Mouse (Mus musculus) lung, postnatal 0 days (tissue): ENCODE results near the gene Slc2a9. TPM values are rescaled to one million over a fixed set of nuclear protein-coding genes. Genes with fewer than 3 reads are reported as not detected.

Experiments used
- ATAC-seq: fragments of 200-750 bp; cut with Nextera tagmentation; 2 replicates; pipeline ENCODE4 v1.8.0; 2017; ENCODE audit warnings: moderate library complexity
- DNase-seq: peaks from one replicate; pipeline ENCODE4 v3.0.0-alpha.2; 2016; ENCODE audit warnings: low spot score
- H3K27ac ChIP-seq: fragments of 300-500 bp; sonication (generic); 2 replicates; pipeline ENCODE4 v1.5.1; 2014; ENCODE audit warnings: antibody characterized with exemption, mild to moderate bottlenecking, low read length, mixed read lengths
- H3K27me3 ChIP-seq: fragments of 300-500 bp; sonication (generic); replicated peaks from 2 replicates; pipeline ENCODE4 v1.6.1; 2014; ENCODE audit warnings: low read length, mixed read lengths; ENCODE audit not compliant: insufficient read depth
- H3K36me3 ChIP-seq: fragments of 300-500 bp; sonication (generic); 2 replicates; pipeline ENCODE4 v1.6.1; 2014; ENCODE audit warnings: low read length, mixed read lengths; ENCODE audit not compliant: insufficient read depth
- H3K4me1 ChIP-seq: fragments of 300-500 bp; sonication (generic); 2 replicates; pipeline ENCODE4 v1.6.1; 2014; ENCODE audit warnings: antibody characterized with exemption, low read depth, low read length, mixed read lengths; ENCODE audit not compliant: insufficient read depth
- H3K4me2 ChIP-seq: fragments of 300-500 bp; sonication (generic); replicated peaks from 2 replicates; pipeline ENCODE4 v1.6.1; 2014; ENCODE audit warnings: low read depth, mild to moderate bottlenecking, low read length, moderate library complexity, mixed read lengths
- H3K4me3 ChIP-seq: fragments of 300-500 bp; sonication (generic); 2 replicates; pipeline ENCODE4 v1.5.1; 2014; ENCODE audit warnings: low read depth, low read length
- H3K9ac ChIP-seq: fragments of 300-500 bp; sonication (generic); replicated peaks from 2 replicates; pipeline ENCODE4 v1.6.1; 2014; ENCODE audit warnings: low read depth, mild to moderate bottlenecking
- H3K9me3 ChIP-seq: fragments of 300-500 bp; sonication (generic); 2 replicates; pipeline ENCODE4 v1.6.1; 2016; ENCODE audit warnings: low read length, mixed read lengths
- CTCF ChIP-seq: IDR thresholded peaks from 2 replicates; pipeline ENCODE4 v1.5.1; 2016; ENCODE audit warnings: antibody characterized with exemption, mild to moderate bottlenecking
- EP300 ChIP-seq: IDR thresholded peaks from 2 replicates; pipeline ENCODE4 v1.6.1; 2016; ENCODE audit warnings: antibody characterized with exemption, mild to moderate bottlenecking, control low read depth
- WGBS: fragments of 180-500 bp; shearing (Covaris S2); extraction: QIAGEN DNeasy Blood & Tissue Kit; methylation state at CpG from one replicate; pipeline ENCODE4 v1.1.7; 2014; 5-methylcytosine and 5-hydroxymethylcytosine counted together
- polyA plus RNA-seq: library from polyadenylated mRNA; unstranded; fragments of >200 nt; fragmentation: Nextera tagmentation; extraction: Ambion mirVana; gene quantifications from 2 replicates; pipeline ENCODE4 v1.2.1, GENCODE M21; 2015

Slc2a9 gene
- polyA plus RNA-seq, 1 experiment from 2014 or later = 2.4 TPM

DNA sequence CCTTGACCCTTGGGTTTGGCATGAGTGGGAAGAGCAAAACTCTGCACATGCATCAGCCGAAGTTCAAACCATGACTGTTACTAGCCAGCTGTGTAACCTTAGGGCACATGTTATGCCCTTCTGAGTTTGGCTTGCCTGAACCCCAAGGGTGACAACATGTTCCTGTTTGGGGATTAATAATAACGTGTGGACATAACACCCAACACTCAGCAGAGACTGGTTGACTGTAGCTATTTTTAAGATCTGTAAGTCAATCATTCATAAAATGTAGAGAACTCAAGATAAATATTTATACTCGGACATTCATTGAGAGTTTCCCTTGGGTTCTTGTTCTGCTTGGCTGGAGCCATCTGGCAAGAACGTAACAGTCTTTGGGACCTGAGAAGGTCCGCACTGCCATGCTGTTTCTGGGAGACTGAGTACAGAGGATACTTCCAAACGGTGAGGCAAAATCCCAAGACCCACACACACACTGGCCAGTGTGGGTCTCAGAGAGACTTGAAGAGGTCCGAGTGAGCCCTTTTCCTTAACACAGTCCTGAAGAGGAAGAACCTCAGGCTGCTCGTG lies 6.4 kb downstream of the Slc2a9 start:
- no peaks in the 10 kb centered on the region for H3K36me3 ChIP-seq
- no peak overlapping the region for H3K4me2 ChIP-seq
- 47% methylated on average over 8 of the region's 8 CpGs for WGBS
- H3K27me3 ChIP-seq = no peaks in the 10 kb centered on the region
- no peak for TF ChIP-seq CTCF
- no peak for TF ChIP-seq EP300
- no peak overlapping the region for H3K4me3 ChIP-seq
- no peak overlapping the region for H3K9ac ChIP-seq
- DNase-seq = no peak
- no peaks in the 10 kb centered on the region for H3K9me3 ChIP-seq
- H3K4me1 ChIP-seq = no peaks in the 10 kb centered on the region
- H3K27ac ChIP-seq = no peak overlapping the region
- ATAC-seq = peak; percentile 27; the same call in 1 of the 2 replicates

DNA sequence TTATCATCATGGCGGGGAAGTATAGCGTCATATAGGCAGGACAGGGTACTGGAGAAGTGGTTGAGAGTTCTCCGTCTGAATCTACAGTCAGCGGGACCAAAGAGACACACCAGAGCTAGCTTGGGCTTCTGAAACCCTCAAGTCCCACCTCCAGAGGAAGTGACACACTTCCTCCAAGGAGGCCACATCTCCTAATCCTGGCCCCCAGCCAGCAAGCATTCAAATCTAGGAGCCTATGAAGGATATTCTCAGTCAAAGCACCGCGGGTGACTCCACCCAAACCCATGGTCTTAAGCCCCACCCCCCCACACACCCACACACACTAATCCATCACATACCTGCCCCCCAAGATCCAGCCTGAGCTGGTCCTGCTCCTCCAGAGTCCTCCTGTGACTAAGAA lies 9.1 kb downstream of the Slc2a9 start:
- Histone ChIP-seq H3K36me3 (no peaks in the 10 kb centered on the region), H3K27ac (no peak overlapping the region), H3K4me3 (no peak overlapping the region), H3K4me2 (no peak overlapping the region), H3K27me3 (no peaks in the 10 kb centered on the region), H3K9me3 (no peaks in the 10 kb centered on the region), H3K4me1 (no peaks in the 10 kb centered on the region), H3K9ac (no peak overlapping the region)
- ATAC-seq (no peak), DNase-seq (peak; percentile 20)
- TF ChIP-seq EP300 (no peak), CTCF (no peak)
- 85% methylated on average over 6 of the region's 6 CpGs for WGBS

DNA sequence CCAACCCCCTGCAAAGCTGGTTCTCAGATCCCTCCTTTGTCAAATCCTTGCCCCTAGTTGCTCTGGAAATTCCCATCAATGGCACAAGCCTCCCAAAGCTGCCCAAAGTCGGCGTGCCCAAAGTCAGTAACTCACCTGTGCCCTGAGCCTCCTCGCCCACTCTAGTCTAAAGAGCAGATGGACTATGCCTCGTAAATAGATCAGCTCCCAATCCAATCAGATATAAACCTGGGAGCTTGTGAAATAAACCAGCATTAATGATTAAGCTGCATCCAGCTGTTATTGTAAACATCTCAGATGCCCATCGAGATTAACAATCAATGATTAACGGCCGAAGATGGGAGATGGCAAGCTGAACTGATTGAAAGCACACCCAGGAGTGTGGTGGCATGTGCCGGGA lies 11.2 kb downstream of the Slc2a9 start:
- no peak overlapping the region for H3K9ac ChIP-seq

DNA sequence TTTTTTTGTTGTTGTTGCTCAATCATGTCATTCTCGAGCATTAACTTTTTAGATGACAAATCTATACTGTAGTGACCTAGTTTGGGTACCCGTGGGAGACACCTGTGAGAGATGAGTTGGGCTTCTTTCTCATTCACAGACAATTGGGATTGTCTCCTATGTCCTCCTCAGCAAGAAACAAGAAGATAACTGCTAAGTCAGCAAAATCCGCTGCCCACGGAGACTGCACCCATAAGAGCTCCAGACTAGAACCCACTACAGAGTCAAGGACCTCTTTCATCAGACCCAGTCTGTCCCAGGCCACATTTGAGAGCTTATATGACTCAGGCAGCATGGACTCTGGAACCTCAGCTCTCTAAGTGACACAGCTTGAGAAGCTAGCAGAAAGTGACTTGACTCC lies 13.2 kb downstream of the Slc2a9 start:
- no peak for TF ChIP-seq EP300
- no peak overlapping the region for H3K4me2 ChIP-seq
- H3K27ac ChIP-seq = no peak overlapping the region
- no peaks in the 10 kb centered on the region for H3K36me3 ChIP-seq
- ATAC-seq (no peak), DNase-seq (no peak)
- H3K4me3 ChIP-seq = no peak overlapping the region
- no peaks in the 10 kb centered on the region for H3K9me3 ChIP-seq
- H3K27me3 ChIP-seq = no peaks in the 10 kb centered on the region
- no peaks in the 10 kb centered on the region for H3K4me1 ChIP-seq
- H3K9ac ChIP-seq = no peak overlapping the region
- WGBS = 80% methylated on average over 4 of the region's 4 CpGs

More for the DNA sequence above, 11.2 kb downstream of the Slc2a9 start:
- Histone ChIP-seq H3K36me3 (no peaks in the 10 kb centered on the region), H3K4me1 (no peaks in the 10 kb centered on the region), H3K4me3 (no peak overlapping the region), H3K27me3 (no peaks in the 10 kb centered on the region), H3K27ac (no peak overlapping the region), H3K9me3 (no peaks in the 10 kb centered on the region), H3K4me2 (no peak overlapping the region)
- DNase-seq = no peak
- WGBS = 74% methylated on average over 8 of the region's 8 CpGs
- ATAC-seq = no peak
- TF ChIP-seq CTCF (no peak), EP300 (no peak)

DNA sequence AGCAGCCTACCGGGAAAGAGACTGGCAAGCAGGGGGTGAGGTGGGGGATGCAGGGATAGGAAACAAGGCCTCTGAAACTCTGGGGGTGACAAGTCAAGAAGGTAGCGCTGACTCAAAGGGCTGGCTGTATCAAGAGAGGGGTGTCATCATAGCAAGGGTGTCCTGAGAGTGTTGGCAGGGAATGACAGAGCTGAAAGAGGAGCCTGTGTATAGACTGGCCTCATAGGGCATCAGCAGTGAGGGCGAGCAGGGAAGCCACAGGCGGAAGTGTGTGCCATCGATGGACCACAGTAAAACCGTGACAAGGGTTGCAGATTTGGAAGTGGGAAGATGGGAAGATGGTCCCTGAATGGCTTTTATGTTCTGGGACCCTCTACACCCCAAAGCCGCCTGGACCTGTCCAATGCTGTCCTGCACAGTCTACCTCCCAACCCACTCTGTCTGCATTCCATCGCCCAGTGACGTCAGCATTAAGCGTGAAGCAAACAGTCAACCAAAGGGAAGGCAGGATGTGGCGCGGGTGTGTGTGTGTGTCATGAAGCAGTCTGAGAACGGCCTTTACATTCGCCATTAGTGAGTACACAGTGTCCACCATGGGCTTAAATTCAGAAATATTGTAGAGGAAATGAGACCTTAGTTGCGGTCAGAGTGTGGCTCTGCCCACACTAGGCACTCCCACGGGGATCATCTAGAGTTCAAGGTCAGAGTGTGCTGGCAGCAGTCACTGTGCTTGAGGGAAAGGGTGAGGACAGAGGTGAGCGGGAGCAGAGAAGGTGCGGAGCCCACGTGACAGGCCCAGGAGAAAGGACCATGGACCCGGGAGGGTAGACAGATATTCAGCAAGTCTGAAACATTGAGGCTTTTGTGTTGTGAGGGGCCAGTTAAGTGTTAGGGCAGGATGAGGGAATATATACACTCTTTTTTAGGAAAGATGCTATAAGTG lies 14.0 kb downstream of the Slc2a9 start:
- Histone ChIP-seq H3K27ac (no peak overlapping the region), H3K9ac (no peak overlapping the region), H3K27me3 (no peaks in the 10 kb centered on the region), H3K9me3 (no peaks in the 10 kb centered on the region), H3K4me2 (no peak overlapping the region), H3K36me3 (no peaks in the 10 kb centered on the region), H3K4me3 (no peak overlapping the region), H3K4me1 (no peaks in the 10 kb centered on the region)
- 67% methylated on average over 20 of the region's 20 CpGs for WGBS
- no peak for TF ChIP-seq CTCF
- DNase-seq (no peak), ATAC-seq (peak; percentile 32; the same call in 1 of the 2 replicates)

DNA sequence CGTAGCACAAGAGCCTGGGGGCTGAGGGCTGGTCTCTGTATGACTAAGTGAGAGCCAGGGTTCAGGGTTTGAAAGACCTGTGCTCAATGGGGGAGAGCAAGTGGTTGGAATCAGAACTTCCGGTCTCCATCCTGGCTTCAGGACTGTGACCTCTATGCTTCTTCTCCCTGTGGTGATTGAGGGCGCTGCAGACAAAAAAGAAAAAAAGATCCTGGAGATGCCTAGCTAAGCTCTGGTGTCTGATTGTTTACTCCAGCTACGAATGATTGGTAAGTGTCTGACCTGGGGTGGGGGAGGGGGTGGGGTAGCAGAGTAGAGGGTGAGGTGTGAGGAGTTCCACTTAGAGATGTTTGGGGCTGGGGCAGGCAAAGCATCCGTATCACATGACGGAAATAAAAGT lies 14.9 kb downstream of the Slc2a9 start:
- H3K9ac ChIP-seq = no peak overlapping the region
- WGBS = 34% methylated on average over 5 of the region's 6 CpGs

More for the DNA sequence above, 14.9 kb downstream of the Slc2a9 start:
- no peak for TF ChIP-seq EP300
- no peak for TF ChIP-seq CTCF
- no peaks in the 10 kb centered on the region for H3K4me1 ChIP-seq
- no peaks in the 10 kb centered on the region for H3K36me3 ChIP-seq
- H3K27me3 ChIP-seq = no peaks in the 10 kb centered on the region
- ATAC-seq = no peak
- H3K4me2 ChIP-seq = no peak overlapping the region
- H3K4me3 ChIP-seq = no peak overlapping the region
- DNase-seq = no peak
- no peak overlapping the region for H3K27ac ChIP-seq
- H3K9me3 ChIP-seq = no peaks in the 10 kb centered on the region
